Mouse (Mus musculus): ENCODE results near the gene Eml6. TPM values are rescaled to one million over a fixed set of nuclear protein-coding genes. Genes with fewer than 3 reads are reported as not detected.

Gene Eml6
- polyA plus RNA-seq, 1 experiment from 2014 or later, result 0.87 TPM

DNA sequence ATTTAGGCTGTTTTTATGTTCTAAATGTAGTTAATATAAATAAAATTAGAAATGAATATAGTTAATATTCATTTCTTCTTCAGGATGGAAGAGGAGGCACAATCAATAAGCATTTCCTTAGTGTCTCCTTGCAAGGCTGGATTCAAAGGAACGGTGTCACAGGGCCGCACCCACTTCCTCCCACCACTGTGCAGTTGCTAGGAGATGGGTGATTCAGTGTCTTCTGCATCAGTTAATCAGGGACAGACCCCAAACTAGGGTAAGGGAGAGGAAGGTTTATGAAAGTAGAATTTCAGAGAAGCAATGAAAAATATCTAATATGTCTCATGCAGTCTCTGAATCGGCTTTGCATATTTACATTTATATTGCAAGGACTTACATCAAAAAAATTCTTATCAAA lies 215.5 kb downstream of the Eml6 start:
- Histone ChIP-seq H3K4me1 (replicated peaks; ENCODE audit: control insufficient read depth, insufficient read depth, low read length) (no peaks in the 10 kb centered on the region), H3K4me2 (ENCODE audit: low read length) (no peak overlapping the region), H3K9me3 (ENCODE audit: control insufficient read depth, low read length) (no peaks in the 10 kb centered on the region), H3K4me3 (ENCODE audit: low read depth, low read length) (no peak overlapping the region), H3K27ac (ENCODE audit: low read depth) (no peak overlapping the region), H3K9ac (ENCODE audit: low read length) (no peak overlapping the region), H3K27me3 (replicated peaks; ENCODE audit: control insufficient read depth, insufficient read depth, low read length) (no peaks in the 10 kb centered on the region), H3K36me3 (ENCODE audit: control insufficient read depth, insufficient read depth, low read length) (no peaks in the 10 kb centered on the region)
- no peak for ATAC-seq (replicated peaks; ENCODE audit: low FRiP score, low TSS enrichment, low read depth)
- WGBS, result 84% methylated on average over 3 of the region's 3 CpGs
- DNase-seq (ENCODE audit: low spot score), result no peak

DNA sequence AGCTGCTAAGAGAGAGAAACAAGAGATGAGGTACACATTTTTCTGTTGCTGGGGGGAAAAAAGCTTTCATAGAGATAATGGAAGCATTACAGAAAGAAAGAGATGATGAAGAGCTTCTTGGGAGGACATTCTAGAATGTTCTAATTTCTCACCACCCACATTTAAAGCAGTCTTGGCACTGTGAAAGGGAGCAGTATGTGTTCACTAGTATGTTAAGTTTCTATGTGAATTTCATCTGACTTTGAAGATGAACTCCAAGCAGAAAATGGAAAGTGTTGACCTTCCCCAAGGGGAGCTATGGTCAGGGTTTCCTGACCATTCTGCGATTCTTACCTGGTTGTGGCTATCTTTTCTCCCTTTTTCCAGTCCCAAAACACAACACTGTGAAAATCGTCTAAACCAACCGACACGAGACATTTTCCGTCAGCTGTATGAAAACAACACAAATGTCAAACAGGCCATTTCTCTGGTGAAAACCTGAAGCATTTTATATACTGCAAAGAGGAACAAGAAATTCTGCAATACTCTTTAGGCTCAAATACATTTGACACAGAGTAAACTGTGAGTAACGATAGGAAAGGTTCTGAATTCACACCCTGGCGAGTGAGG lies 216.7 kb downstream of the Eml6 start:
- DNase-seq (ENCODE audit: low spot score) (no peak), ATAC-seq (replicated peaks; ENCODE audit: low FRiP score, low TSS enrichment, low read depth) (no peak)
- 77% methylated on average over 7 of the region's 7 CpGs for WGBS
- no peaks in the 10 kb centered on the region for H3K36me3 ChIP-seq (ENCODE audit: control insufficient read depth, insufficient read depth, low read length)
- H3K4me1 ChIP-seq (replicated peaks; ENCODE audit: control insufficient read depth, insufficient read depth, low read length), result no peaks in the 10 kb centered on the region
- H3K4me2 ChIP-seq (ENCODE audit: low read length), result no peak overlapping the region
- no peaks in the 10 kb centered on the region for H3K27me3 ChIP-seq (replicated peaks; ENCODE audit: control insufficient read depth, insufficient read depth, low read length)
- no peak overlapping the region for H3K9ac ChIP-seq (ENCODE audit: low read length)
- H3K4me3 ChIP-seq (ENCODE audit: low read depth, low read length), result no peak overlapping the region
- H3K27ac ChIP-seq (ENCODE audit: low read depth), result no peak overlapping the region
- H3K9me3 ChIP-seq (ENCODE audit: control insufficient read depth, low read length), result no peaks in the 10 kb centered on the region

DNA sequence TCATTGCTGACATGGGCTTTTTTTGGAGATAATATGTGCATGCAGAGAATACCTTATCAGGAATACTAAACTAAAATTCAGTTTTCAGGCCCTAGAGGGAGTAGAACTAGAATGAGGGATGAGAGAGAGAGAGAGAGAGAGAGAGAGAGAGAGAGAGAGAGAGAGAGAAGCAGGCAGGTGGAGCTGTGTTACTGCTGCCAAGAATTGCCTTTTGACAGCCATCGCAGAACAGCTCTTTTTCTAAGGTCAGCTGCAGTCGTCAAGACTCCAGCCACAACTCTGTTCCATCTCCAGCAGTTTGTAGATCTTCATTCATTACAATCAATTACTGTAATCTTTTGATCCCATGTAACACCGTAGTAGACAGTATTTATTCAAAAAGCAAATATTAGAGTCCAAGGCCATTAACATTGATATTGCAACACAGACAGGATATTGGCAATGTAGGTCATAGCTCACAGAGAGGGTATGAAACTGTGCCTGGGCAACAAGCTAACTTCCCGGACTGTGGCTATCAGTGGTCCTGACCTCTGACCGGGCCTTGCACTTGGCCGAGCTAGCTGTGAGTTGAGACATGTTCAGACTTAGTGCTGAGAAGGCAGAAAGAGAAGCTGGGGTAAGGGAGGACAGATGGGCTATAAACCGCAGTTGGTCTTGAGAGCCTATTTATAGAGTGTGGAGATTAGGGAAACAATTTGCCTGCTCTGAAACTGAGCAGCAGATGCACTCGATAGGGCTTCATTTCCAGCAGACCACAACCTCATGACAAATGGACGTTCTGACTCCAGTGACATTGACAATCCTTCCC lies 217.5 kb downstream of the Eml6 start:
- Histone ChIP-seq H3K4me2 (ENCODE audit: low read length) (no peak overlapping the region), H3K4me3 (ENCODE audit: low read depth, low read length) (no peak overlapping the region), H3K27me3 (replicated peaks; ENCODE audit: control insufficient read depth, insufficient read depth, low read length) (no peaks in the 10 kb centered on the region), H3K9me3 (ENCODE audit: control insufficient read depth, low read length) (no peaks in the 10 kb centered on the region), H3K4me1 (replicated peaks; ENCODE audit: control insufficient read depth, insufficient read depth, low read length) (no peaks in the 10 kb centered on the region), H3K27ac (ENCODE audit: low read depth) (no peak overlapping the region), H3K36me3 (ENCODE audit: control insufficient read depth, insufficient read depth, low read length) (no peaks in the 10 kb centered on the region), H3K9ac (ENCODE audit: low read length) (no peak overlapping the region)
- ATAC-seq (replicated peaks; ENCODE audit: low FRiP score, low TSS enrichment, low read depth) (no peak; the same call in 1 of the 2 replicates), DNase-seq (ENCODE audit: low spot score) (no peak)
- whole genome bisulfite sequencing, result 44% methylated on average over 9 of the region's 9 CpGs

DNA sequence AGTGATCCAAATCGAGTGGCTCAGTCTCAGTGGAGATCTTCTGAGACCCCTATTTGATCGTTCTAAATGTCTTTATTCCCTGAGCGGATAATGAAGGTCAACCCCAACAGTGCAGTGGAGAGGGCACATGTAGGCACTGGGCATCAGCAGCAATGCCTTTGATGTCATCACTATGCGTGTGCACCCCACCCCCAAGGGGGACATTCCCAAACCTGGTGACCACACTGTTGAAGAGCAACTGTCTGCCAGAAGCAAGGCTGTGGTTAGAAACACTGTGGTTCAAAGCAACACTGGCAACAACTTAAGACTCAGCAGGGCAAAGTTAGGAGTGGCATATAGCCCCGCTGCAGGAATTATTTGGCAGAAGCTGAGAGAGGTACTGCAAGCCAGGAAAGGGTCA lies 218.5 kb downstream of the Eml6 start:
- H3K27me3 ChIP-seq (replicated peaks; ENCODE audit: control insufficient read depth, insufficient read depth, low read length), result no peaks in the 10 kb centered on the region
- DNase-seq (ENCODE audit: low spot score), result no peak
- WGBS, result 92% methylated on average over 5 of the region's 5 CpGs
- no peak overlapping the region for H3K27ac ChIP-seq (ENCODE audit: low read depth)
- no peaks in the 10 kb centered on the region for H3K9me3 ChIP-seq (ENCODE audit: control insufficient read depth, low read length)
- no peaks in the 10 kb centered on the region for H3K4me1 ChIP-seq (replicated peaks; ENCODE audit: control insufficient read depth, insufficient read depth, low read length)
- H3K4me3 ChIP-seq (ENCODE audit: low read depth, low read length), result no peak overlapping the region
- ATAC-seq (replicated peaks; ENCODE audit: low FRiP score, low TSS enrichment, low read depth), result no peak
- no peaks in the 10 kb centered on the region for H3K36me3 ChIP-seq (ENCODE audit: control insufficient read depth, insufficient read depth, low read length)
- H3K9ac ChIP-seq (ENCODE audit: low read length), result no peak overlapping the region
- no peak overlapping the region for H3K4me2 ChIP-seq (ENCODE audit: low read length)

DNA sequence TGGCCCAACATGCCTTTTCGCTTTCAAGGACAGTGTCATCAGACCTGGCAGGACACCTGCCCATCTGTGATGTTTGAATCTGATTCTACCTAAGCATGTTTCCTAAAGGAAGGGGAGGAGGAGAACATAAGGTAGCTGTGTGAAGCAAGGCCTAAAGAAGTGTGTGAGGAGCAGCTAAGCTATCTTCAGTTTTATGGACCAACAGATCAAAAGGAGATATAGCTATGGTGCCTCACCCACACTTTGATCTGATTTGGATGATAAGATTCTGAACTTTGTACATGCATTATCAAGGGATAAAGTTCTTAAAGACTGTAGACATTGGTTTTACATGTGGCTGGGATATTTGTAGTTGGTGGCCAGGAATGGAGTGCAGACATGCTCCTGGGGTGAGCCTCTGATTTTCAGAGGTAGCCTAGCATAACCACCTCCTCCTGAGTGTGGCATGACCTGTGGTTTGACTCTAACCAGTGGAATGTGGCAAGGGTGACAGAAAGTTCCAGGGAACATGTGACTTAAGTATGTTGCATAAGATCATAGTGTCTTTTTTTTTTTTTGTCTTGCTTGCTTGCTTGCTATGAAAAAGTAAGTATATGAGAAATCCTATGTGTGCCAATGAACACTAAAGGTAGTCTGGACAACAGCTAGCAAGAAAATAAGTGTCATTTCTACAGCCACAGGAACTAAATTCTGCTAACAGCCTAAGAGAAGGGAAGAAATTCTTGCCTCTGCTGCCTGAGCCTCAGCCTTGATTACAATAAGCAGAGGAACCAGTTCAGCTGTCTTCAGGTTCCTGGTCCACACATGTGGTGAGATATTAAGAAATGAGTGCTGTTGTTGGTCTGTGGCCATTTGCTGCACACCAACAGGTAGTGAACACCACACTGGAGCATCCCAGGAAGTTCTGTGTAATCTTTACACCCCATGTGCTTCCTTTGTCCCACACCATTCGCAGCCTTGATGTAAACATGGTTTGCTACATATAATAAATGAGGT lies 224.1 kb downstream of the Eml6 start:
- Histone ChIP-seq H3K27ac (ENCODE audit: low read depth) (no peak overlapping the region), H3K36me3 (ENCODE audit: control insufficient read depth, insufficient read depth, low read length) (no peaks in the 10 kb centered on the region), H3K4me3 (ENCODE audit: low read depth, low read length) (no peak overlapping the region), H3K9ac (ENCODE audit: low read length) (no peak overlapping the region), H3K4me2 (ENCODE audit: low read length) (no peak overlapping the region), H3K4me1 (replicated peaks; ENCODE audit: control insufficient read depth, insufficient read depth, low read length) (no peaks in the 10 kb centered on the region), H3K9me3 (ENCODE audit: control insufficient read depth, low read length) (no peaks in the 10 kb centered on the region), H3K27me3 (replicated peaks; ENCODE audit: control insufficient read depth, insufficient read depth, low read length) (no peaks in the 10 kb centered on the region)
- no peak for DNase-seq (ENCODE audit: low spot score)
- no peak for ATAC-seq (replicated peaks; ENCODE audit: low FRiP score, low TSS enrichment, low read depth)
- 77% methylated on average over 2 of the region's 2 CpGs for WGBS

DNA sequence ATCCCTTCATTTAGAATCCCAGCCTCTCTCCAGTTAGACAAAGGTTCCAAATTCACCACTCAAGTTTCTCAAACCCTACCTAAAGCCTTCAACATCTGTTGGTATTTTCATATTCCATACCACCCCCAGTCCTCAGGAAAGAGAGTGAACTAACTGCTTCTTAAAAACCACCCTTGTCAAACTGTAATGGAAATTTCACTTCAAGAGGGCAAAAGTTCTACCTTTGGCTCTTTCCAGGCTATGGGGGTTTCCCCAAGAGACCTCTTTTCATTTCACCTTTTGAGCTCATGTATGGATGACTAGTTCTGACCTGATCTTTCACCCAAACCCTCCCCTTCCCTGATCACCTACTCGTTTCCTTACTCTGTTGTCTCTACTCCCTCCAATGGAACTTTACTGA lies 226.0 kb downstream of the Eml6 start:
- no peak overlapping the region for H3K27ac ChIP-seq (ENCODE audit: low read depth)
- H3K4me2 ChIP-seq (ENCODE audit: low read length), result no peak overlapping the region
- WGBS, result 71% methylated on average over 1 of the region's 1 CpGs
- H3K9ac ChIP-seq (ENCODE audit: low read length), result no peak overlapping the region
- H3K27me3 ChIP-seq (replicated peaks; ENCODE audit: control insufficient read depth, insufficient read depth, low read length), result no peaks in the 10 kb centered on the region
- no peaks in the 10 kb centered on the region for H3K4me1 ChIP-seq (replicated peaks; ENCODE audit: control insufficient read depth, insufficient read depth, low read length)
- DNase-seq (ENCODE audit: low spot score), result no peak
- no peaks in the 10 kb centered on the region for H3K36me3 ChIP-seq (ENCODE audit: control insufficient read depth, insufficient read depth, low read length)
- no peak for ATAC-seq (replicated peaks; ENCODE audit: low FRiP score, low TSS enrichment, low read depth)
- no peak overlapping the region for H3K4me3 ChIP-seq (ENCODE audit: low read depth, low read length)
- no peaks in the 10 kb centered on the region for H3K9me3 ChIP-seq (ENCODE audit: control insufficient read depth, low read length)

DNA sequence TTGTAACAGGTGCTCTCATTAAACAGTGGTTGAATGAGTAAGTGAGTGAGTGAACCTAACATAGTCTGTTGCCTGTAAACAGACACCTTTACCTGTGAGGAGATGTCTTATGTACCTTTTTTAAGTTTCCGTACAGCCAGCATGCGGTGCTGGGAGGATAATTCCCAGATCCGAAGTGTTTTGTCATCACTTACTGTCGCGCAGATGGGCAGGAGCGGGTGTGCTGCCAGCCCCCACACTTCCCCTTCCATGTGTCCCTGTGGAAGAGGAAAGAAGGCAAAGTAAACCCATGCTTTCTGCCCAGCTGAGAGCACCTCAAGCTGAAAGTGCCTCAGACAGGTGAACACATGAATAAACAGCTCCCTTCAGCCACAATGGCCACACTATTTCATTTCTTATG lies 230.7 kb downstream of the Eml6 start:
- DNase-seq (ENCODE audit: low spot score) (no peak), ATAC-seq (replicated peaks; ENCODE audit: low FRiP score, low TSS enrichment, low read depth) (no peak)
- Histone ChIP-seq H3K4me3 (ENCODE audit: low read depth, low read length) (no peak overlapping the region), H3K27ac (ENCODE audit: low read depth) (no peak overlapping the region), H3K36me3 (ENCODE audit: control insufficient read depth, insufficient read depth, low read length) (no peaks in the 10 kb centered on the region), H3K9me3 (ENCODE audit: control insufficient read depth, low read length) (no peaks in the 10 kb centered on the region), H3K9ac (ENCODE audit: low read length) (no peak overlapping the region), H3K4me2 (ENCODE audit: low read length) (no peak overlapping the region), H3K4me1 (replicated peaks; ENCODE audit: control insufficient read depth, insufficient read depth, low read length) (no peaks in the 10 kb centered on the region), H3K27me3 (replicated peaks; ENCODE audit: control insufficient read depth, insufficient read depth, low read length) (no peaks in the 10 kb centered on the region)
- WGBS, result 90% methylated on average over 6 of the region's 6 CpGs

DNA sequence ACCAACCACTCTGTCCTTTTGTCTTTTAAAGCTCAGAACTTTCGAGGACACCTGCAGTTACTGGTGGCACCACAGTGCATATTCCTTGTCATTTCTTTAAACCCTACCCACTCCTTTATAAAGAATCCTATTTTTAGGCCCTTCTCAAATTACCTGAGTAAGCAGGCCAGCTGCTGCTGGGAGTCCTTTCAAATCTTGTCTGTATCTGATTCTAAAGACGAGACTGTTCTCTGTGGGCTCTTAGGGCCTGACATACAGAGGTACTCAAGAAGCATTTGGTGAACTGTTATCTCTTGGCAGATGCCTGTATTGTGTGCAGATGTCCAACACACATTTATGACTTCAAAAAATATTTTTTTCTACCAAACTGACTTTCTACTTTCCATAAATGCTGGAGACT lies 231.4 kb downstream of the Eml6 start:
- 57% methylated on average over 2 of the region's 2 CpGs for WGBS
- no peak overlapping the region for H3K27ac ChIP-seq (ENCODE audit: low read depth)
- H3K36me3 ChIP-seq (ENCODE audit: control insufficient read depth, insufficient read depth, low read length), result no peaks in the 10 kb centered on the region
- no peak for DNase-seq (ENCODE audit: low spot score)
- no peaks in the 10 kb centered on the region for H3K4me1 ChIP-seq (replicated peaks; ENCODE audit: control insufficient read depth, insufficient read depth, low read length)
- ATAC-seq (replicated peaks; ENCODE audit: low FRiP score, low TSS enrichment, low read depth), result no peak
- no peak overlapping the region for H3K4me3 ChIP-seq (ENCODE audit: low read depth, low read length)
- no peak overlapping the region for H3K9ac ChIP-seq (ENCODE audit: low read length)
- no peaks in the 10 kb centered on the region for H3K9me3 ChIP-seq (ENCODE audit: control insufficient read depth, low read length)
- H3K27me3 ChIP-seq (replicated peaks; ENCODE audit: control insufficient read depth, insufficient read depth, low read length), result no peaks in the 10 kb centered on the region
- H3K4me2 ChIP-seq (ENCODE audit: low read length), result no peak overlapping the region
